Mouse (Mus musculus) erythroblast, embryonic 14.5 days (primary cell): Measurements from ENCODE around the gene Axin2. TPM values are rescaled to one million over a fixed set of nuclear protein-coding genes. Genes with fewer than 3 reads are reported as not detected.

Experiments used
- H3K27me3 ChIP-seq: 2 replicates; pipeline ENCODE4 v1.6.1; 2012; ENCODE audit warnings: inconsistent platforms; ENCODE audit not compliant: control insufficient read depth
- H3K36me3 ChIP-seq: 2 replicates; pipeline ENCODE4 v1.6.1; 2012; ENCODE audit warnings: mild to moderate bottlenecking, inconsistent platforms; ENCODE audit not compliant: control insufficient read depth
- H3K4me1 ChIP-seq: 2 replicates; pipeline ENCODE4 v1.6.1; 2012; ENCODE audit warnings: inconsistent platforms; ENCODE audit not compliant: control insufficient read depth
- H3K4me3 ChIP-seq: replicated peaks from 2 replicates; pipeline ENCODE3; 2012; ENCODE audit warnings: moderate library complexity, mild to moderate bottlenecking, inconsistent platforms
- H3K9me3 ChIP-seq: 2 replicates; pipeline ENCODE4 v1.6.1; 2012; ENCODE audit warnings: low read length, inconsistent platforms, mixed read lengths; ENCODE audit not compliant: control insufficient read depth
- GATA1 ChIP-seq: IDR thresholded peaks from 2 replicates; pipeline ENCODE4 v1.6.1; 2012; ENCODE audit warnings: low read length, inconsistent platforms, mixed read lengths
- TAL1 ChIP-seq: IDR thresholded peaks from 3 replicates; pipeline ENCODE4 v1.6.1; 2012; ENCODE audit warnings: low read length, inconsistent platforms, mixed read lengths
- polyA plus RNA-seq: library from polyadenylated mRNA; stranded (reverse); fragments of >175 nt; gene quantifications from 2 replicates; pipeline ENCODE4 v1.2.3, GENCODE M21; 2012

Axin2 gene
- polyA plus RNA-seq, 1 experiment, result 0.03 TPM

GRCm38 (mm10) chr11:108975583-108975982, 55.4 kb downstream of the Axin2 start:
- Histone ChIP-seq H3K4me1 (no peaks in the 10 kb centered on the region), H3K36me3 (no peaks in the 10 kb centered on the region), H3K4me3 (no peak overlapping the region), H3K27me3 (no peaks in the 10 kb centered on the region), H3K9me3 (peaks cover 12% of the 10 kb centered on the region)
- TF ChIP-seq GATA1 (no peak), TAL1 (no peak)

DNA sequence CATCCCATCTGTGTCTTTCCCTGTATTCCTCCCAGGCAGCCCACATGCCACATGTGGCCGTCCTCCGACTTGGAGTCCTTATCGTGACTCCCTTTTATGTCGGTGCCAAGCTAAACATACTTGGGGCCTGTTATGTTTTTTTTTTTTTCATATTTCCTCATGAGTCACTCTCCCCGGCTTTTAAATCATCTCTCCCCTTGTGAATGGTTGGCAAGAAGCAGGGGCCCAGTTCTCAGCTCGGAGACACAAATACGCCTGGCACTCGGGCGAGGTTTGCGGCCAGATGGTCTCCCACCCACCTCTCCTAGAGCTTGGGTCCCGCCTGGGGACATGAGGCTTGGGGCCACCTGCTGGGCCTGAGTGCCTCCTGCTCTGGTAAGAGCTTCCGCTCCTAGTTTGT, 60.4 kb downstream of the Axin2 start:
- peaks cover 13% of the 10 kb centered on the region for H3K9me3 ChIP-seq
- no peak overlapping the region for H3K4me3 ChIP-seq
- no peaks in the 10 kb centered on the region for H3K27me3 ChIP-seq
- TF ChIP-seq TAL1 (no peak), GATA1 (no peak)
- H3K36me3 ChIP-seq, result no peaks in the 10 kb centered on the region
- no peaks in the 10 kb centered on the region for H3K4me1 ChIP-seq

DNA sequence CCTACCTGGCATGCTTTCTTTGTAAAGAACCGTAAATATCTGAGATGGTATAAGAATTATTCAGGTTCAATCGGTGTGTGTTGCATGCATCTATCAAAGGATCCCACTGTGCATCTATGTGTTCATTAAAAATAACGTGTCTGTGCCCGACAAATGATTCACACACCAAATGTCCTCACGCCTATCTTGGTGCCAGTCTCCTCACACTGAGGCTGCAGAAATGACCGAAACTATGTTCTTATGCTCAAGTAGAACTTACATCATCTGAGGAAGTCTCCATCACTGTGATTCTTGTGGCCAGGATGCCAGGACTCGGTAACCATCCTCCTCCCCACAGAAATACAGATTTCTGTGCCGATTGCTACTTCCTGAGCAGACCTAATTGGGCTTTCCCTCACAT, 60.9 kb downstream of the Axin2 start:
- Histone ChIP-seq H3K9me3 (peaks cover 13% of the 10 kb centered on the region), H3K36me3 (no peaks in the 10 kb centered on the region), H3K27me3 (no peaks in the 10 kb centered on the region), H3K4me3 (no peak overlapping the region), H3K4me1 (no peaks in the 10 kb centered on the region)
- TF ChIP-seq GATA1 (no peak), TAL1 (no peak)

- no peaks in the 10 kb centered on the region for H3K27me3 ChIP-seq
- H3K36me3 ChIP-seq, result no peaks in the 10 kb centered on the region
- TF ChIP-seq TAL1 (no peak), GATA1 (no peak)
- H3K4me3 ChIP-seq, result no peak overlapping the region
- no peaks in the 10 kb centered on the region for H3K4me1 ChIP-seq
- H3K9me3 ChIP-seq, result peaks cover 13% of the 10 kb centered on the region
These were observed 63.4 kb downstream of the Axin2 start for GRCm38 (mm10) chr11:108983409-108984064.

DNA sequence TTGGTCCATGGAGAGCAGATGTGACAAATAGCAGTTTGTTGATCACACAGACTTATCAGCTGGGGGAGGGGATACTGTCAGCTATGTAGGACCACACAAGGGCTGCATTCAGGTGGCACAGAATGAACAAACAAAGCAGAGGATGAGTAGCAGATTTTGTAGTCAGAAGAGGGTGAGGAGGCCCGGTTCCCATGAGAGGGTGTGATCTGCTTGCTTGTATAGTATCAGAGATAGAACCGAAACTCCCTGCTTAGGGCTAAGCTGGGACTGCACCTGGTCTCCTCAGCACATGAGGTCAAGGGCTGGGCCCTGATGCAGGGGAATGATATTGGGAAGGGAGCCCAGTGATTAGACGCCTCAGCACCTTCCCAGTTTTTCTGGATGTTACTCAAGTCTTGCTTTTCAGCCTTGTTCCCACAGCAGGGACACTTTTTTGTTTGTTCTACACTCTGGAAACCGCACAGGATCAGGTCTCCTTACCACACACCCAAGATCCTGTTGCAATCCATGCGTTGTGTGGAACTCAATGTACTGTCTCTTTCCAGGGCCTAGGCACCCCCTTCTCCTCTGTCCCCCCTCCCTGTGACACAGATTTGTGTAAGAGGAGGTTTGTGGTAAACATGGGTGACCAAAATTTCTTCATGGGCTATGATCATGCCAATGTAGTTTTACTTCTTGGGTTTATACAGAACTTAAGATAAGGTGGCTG, 64.7 kb downstream of the Axin2 start:
- no peak for TF ChIP-seq GATA1
- TF ChIP-seq TAL1, result no peak
- H3K4me1 ChIP-seq, result no peaks in the 10 kb centered on the region
- peaks cover 11% of the 10 kb centered on the region for H3K9me3 ChIP-seq
- H3K4me3 ChIP-seq, result no peak overlapping the region
- no peaks in the 10 kb centered on the region for H3K27me3 ChIP-seq
- H3K36me3 ChIP-seq, result no peaks in the 10 kb centered on the region

DNA sequence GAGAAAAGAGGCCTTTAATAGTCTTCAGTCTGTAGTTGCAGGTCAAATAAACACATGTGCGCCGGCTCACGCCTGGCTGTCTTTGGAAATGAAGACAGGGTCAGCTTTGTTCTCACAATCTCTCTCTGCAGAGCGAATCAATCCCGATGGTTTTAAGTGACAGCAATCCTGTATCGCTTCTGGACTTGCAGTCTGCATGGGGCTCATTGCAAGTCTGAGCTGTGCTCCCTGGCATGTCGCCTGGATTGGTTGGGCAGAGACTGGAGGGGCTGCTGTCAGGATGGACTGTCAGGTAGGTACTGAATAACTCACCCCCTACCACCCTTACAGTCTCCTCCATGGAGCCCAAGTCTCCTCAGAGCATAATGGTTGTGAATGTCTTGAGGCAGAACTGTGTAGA, 65.7 kb downstream of the Axin2 start:
- Histone ChIP-seq H3K4me1 (no peaks in the 10 kb centered on the region), H3K27me3 (no peaks in the 10 kb centered on the region), H3K4me3 (no peak overlapping the region), H3K36me3 (no peaks in the 10 kb centered on the region), H3K9me3 (peaks cover 4% of the 10 kb centered on the region)
- TF ChIP-seq GATA1 (no peak), TAL1 (no peak)

DNA sequence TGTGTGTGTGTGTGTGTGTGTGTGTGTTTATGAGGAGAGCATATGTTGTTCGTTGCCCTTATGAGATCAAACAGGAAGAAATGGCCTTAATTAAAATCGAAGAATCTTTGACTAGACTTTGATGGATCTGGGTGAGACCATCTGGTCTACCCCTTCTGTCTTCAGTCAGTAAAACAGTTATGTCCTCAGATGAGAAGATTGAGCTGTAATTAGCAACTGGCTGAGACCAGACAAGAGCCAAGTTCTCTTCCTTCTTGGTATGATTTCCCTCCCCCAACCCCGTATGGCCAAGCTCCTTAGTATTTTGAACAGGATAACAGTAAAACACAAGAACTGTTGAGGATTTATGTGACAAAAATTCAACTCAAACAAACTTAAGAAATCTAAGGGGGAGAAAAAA, 67.1 kb downstream of the Axin2 start:
- no peak overlapping the region for H3K4me3 ChIP-seq

DNA sequence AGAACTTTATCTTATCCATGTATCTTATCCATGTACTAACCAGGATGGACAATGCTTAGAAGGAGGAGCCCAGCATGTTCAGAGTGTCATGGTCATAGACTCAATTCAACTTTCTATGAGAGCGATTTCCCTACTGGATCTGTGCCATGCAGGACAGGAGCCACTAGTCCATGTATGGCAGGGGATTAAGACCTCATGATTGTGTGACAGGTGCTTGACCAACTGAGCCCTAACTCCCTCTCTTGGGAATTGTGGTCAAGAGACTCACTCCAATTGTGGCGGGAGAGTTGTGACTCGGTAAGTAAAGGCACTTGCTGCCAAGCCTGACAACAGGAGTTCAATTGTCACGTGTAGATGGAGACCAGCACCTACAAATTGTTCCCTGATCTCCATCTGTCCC, 67.6 kb downstream of the Axin2 start:
- no peaks in the 10 kb centered on the region for H3K4me1 ChIP-seq
- no peaks in the 10 kb centered on the region for H3K27me3 ChIP-seq
- TF ChIP-seq GATA1, result no peak
- no peak for TF ChIP-seq TAL1
- no peak overlapping the region for H3K4me3 ChIP-seq
- H3K36me3 ChIP-seq, result no peaks in the 10 kb centered on the region
- peaks cover 9% of the 10 kb centered on the region for H3K9me3 ChIP-seq

More for the DNA sequence above, 67.1 kb downstream of the Axin2 start:
- peaks cover 5% of the 10 kb centered on the region for H3K9me3 ChIP-seq
- H3K36me3 ChIP-seq, result no peaks in the 10 kb centered on the region
- no peaks in the 10 kb centered on the region for H3K4me1 ChIP-seq
- no peaks in the 10 kb centered on the region for H3K27me3 ChIP-seq
- TF ChIP-seq TAL1 (no peak), GATA1 (no peak)

DNA sequence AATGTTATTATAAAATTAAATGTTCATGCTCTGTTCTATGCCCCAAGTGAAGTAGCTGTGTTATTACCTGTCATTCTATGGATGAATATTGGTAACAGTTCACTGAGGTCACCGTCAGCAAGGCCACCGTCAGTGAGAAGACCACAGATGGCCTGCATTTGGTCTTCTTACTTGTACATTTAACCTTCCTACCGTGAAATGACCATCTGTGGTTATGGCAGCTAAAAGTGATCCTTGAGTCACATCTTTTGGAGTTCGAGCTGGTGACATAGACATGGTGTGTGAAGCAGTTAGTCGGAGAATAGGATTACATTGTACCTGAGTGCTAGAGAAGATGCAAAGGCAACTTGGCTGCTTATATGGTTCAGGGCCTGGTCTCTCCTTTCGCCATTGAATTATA, 68.1 kb downstream of the Axin2 start:
- Histone ChIP-seq H3K27me3 (no peaks in the 10 kb centered on the region), H3K36me3 (no peaks in the 10 kb centered on the region), H3K9me3 (peaks cover 13% of the 10 kb centered on the region), H3K4me3 (no peak overlapping the region), H3K4me1 (no peaks in the 10 kb centered on the region)
- no peak for TF ChIP-seq TAL1
- no peak for TF ChIP-seq GATA1
